Mouse (Mus musculus) spleen, adult 2 months (tissue): ENCODE measurements around the gene Jag1. TPM values are rescaled to one million over a fixed set of nuclear protein-coding genes. Genes with fewer than 3 reads are reported as not detected.

Source experiments
- DNase-seq, 2 experiments: peaks; one replicate each; pipeline versions ENCODE4 v3.0.0 to v3.0.0-alpha.2; 2012 to 2021; ENCODE audit warnings: low spot score in 2 of 2, low read depth in 1 of 2
- H3K27ac ChIP-seq: fragments of 200-500 bp; 2 replicates; pipeline ENCODE4 v1.5.1; 2012; ENCODE audit warnings: low read length, inconsistent platforms; ENCODE audit not compliant: insufficient read depth
- H3K27me3 ChIP-seq: fragments of 200-500 bp; 2 replicates; pipeline ENCODE4 v1.6.1; 2012; ENCODE audit warnings: mild to moderate bottlenecking, moderate library complexity, low read length, inconsistent platforms; ENCODE audit not compliant: control insufficient read depth, insufficient read depth
- H3K36me3 ChIP-seq: fragments of 200-500 bp; 2 replicates; pipeline ENCODE4 v1.6.1; 2012; ENCODE audit warnings: mild to moderate bottlenecking, low read length, inconsistent platforms; ENCODE audit not compliant: control insufficient read depth, insufficient read depth
- H3K4me1 ChIP-seq: fragments of 200-500 bp; 2 replicates; pipeline ENCODE4 v1.6.1; 2011; ENCODE audit warnings: inconsistent platforms; ENCODE audit not compliant: control insufficient read depth, insufficient read depth, insufficient read length
- H3K4me3 ChIP-seq: fragments of 200-500 bp; 2 replicates; pipeline ENCODE4 v1.5.1; 2011; ENCODE audit warnings: mild to moderate bottlenecking, inconsistent platforms; ENCODE audit not compliant: insufficient read depth, insufficient read length; ENCODE audit errors: extremely low read depth
- CTCF ChIP-seq: fragments of 200-500 bp; IDR thresholded peaks from 2 replicates; pipeline ENCODE4 v1.5.1; 2011; ENCODE audit warnings: mild to moderate bottlenecking, inconsistent platforms; ENCODE audit not compliant: insufficient read depth, insufficient read length, insufficient replicate concordance; ENCODE audit errors: extremely low read depth
- POLR2A ChIP-seq: fragments of 200-500 bp; IDR thresholded peaks from 2 replicates; pipeline ENCODE4 v1.6.1; 2011; ENCODE audit warnings: low read depth, low read length, inconsistent platforms
- WGBS: fragments of 180-500 bp; shearing (Covaris S2); methylation state at CpG from one replicate; pipeline ENCODE4 v1.1.7; 2018; 5-methylcytosine and 5-hydroxymethylcytosine counted together
- polyA plus RNA-seq: library from polyadenylated mRNA; depleted of rRNA; stranded (reverse); fragments of >200 nt; gene quantifications from 2 replicates; pipeline ENCODE4 v1.2.3, GENCODE M21; 2012

Gene Jag1
- polyA plus RNA-seq, 1 experiment, result 4.3 TPM

DNA sequence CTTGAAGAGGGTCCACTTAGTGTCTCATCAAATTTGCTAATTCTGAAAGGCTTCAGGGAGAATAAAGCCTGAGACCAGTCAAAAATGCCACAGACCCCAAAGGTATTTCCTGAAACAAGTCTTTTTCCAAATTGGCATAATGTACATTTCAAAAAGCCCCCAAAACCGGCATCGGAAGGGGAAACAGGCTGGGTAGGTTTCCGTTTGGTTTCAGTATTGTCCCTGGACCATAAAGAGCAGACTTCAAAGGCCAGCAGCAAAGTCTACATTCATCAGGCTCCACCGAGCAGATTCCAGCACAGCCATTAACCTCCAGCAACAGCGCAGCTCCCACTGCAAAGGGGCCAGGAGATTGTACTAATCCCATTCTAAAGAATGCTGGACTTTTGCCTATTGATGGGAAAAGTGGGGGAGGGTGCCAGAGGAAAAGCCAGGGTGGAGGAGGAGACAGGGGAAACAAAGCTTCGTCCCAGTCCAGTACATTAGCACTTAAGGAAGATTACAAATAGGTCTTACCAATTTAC, 17.2 kb downstream of the Jag1 start:
- no peak for TF ChIP-seq CTCF
- no peak for TF ChIP-seq POLR2A
- WGBS, result 71% methylated on average over 6 of the region's 6 CpGs
- H3K4me3 ChIP-seq, result no peak overlapping the region
- H3K4me1 ChIP-seq, result no peaks in the 10 kb centered on the region
- no peak overlapping the region for H3K27ac ChIP-seq
- no peak for DNase-seq
- H3K27me3 ChIP-seq, result no peaks in the 10 kb centered on the region
- no peaks in the 10 kb centered on the region for H3K36me3 ChIP-seq

DNA sequence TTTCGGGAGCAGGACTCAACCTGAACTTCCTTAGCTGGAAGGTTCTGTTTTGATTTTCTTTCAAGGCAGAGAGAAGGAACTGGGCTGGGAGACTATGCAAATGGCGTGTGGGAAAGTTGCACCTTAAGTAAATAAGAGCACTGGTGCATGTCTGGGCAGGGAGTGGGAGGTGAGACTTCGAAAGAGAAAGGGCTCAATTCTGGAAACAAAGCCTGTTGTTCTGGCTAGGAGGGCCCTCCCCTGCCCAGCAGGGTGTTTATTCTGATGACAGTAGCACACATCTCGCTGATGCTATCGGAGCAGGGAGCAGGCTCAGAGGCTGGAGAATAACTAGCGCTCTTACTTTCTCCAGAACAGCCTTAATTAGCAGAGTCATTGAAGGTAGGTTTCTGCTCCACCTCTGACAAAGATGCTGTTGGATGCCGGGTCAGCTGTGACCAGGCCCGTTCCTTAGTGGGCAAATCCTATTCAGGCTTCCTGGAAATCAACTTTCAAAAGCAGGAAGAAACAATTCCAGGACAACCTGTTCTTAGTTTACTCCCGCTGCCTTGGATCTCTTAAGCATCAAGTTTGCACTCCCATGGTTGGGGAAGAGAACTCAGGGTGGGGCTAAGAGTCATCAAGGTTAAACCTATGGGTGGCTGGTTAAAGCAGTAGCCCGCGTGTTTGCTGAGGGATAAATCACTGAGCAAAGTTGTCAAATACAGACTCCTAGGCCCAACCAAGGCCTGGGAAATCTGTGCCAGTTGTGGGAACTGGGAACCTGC, 18.0 kb downstream of the Jag1 start:
- no peak for TF ChIP-seq CTCF
- TF ChIP-seq POLR2A, result no peak
- 82% methylated on average over 11 of the region's 11 CpGs for WGBS
- H3K4me1 ChIP-seq, result no peaks in the 10 kb centered on the region
- H3K27me3 ChIP-seq, result no peaks in the 10 kb centered on the region
- DNase-seq, result no peak
- no peaks in the 10 kb centered on the region for H3K36me3 ChIP-seq
- no peak overlapping the region for H3K27ac ChIP-seq
- no peak overlapping the region for H3K4me3 ChIP-seq

- Histone ChIP-seq H3K4me3 (no peak overlapping the region), H3K27ac (no peak overlapping the region), H3K36me3 (no peaks in the 10 kb centered on the region), H3K27me3 (no peaks in the 10 kb centered on the region), H3K4me1 (no peaks in the 10 kb centered on the region)
- TF ChIP-seq POLR2A (no peak), CTCF (no peak)
- WGBS, result 88% methylated on average over 5 of the region's 5 CpGs
- no peak for DNase-seq
Measured at GRCm38 (mm10) chr2:137096981-137097460, 19.4 kb downstream of the Jag1 start.

GRCm38 (mm10) chr2:137094301-137094700, 22.1 kb downstream of the Jag1 start:
- Histone ChIP-seq H3K4me3 (no peak overlapping the region), H3K27ac (no peak overlapping the region), H3K4me1 (no peaks in the 10 kb centered on the region), H3K36me3 (no peaks in the 10 kb centered on the region), H3K27me3 (no peaks in the 10 kb centered on the region)
- no peak for TF ChIP-seq POLR2A
- TF ChIP-seq CTCF, result no peak
- WGBS, result 88% methylated on average over 8 of the region's 8 CpGs
- no peak for DNase-seq

- no peaks in the 10 kb centered on the region for H3K27me3 ChIP-seq
- H3K27ac ChIP-seq, result no peak overlapping the region
- TF ChIP-seq POLR2A (no peak), CTCF (no peak)
- no peaks in the 10 kb centered on the region for H3K4me1 ChIP-seq
- WGBS, result 94% methylated on average over 7 of the region's 7 CpGs
- DNase-seq, result no peak
- no peaks in the 10 kb centered on the region for H3K36me3 ChIP-seq
- H3K4me3 ChIP-seq, result no peak overlapping the region
Measured at GRCm38 (mm10) chr2:137093298-137093630, 23.2 kb downstream of the Jag1 start.

GRCm38 (mm10) chr2:137092523-137093297, 23.7 kb downstream of the Jag1 start:
- H3K4me1 ChIP-seq, result no peaks in the 10 kb centered on the region
- no peak overlapping the region for H3K4me3 ChIP-seq
- DNase-seq, result no peak
- H3K36me3 ChIP-seq, result no peaks in the 10 kb centered on the region
- H3K27me3 ChIP-seq, result no peaks in the 10 kb centered on the region
- TF ChIP-seq POLR2A (no peak), CTCF (no peak)
- 79% methylated on average over 10 of the region's 10 CpGs for WGBS
- no peak overlapping the region for H3K27ac ChIP-seq

- no peaks in the 10 kb centered on the region for H3K36me3 ChIP-seq
- H3K4me1 ChIP-seq, result no peaks in the 10 kb centered on the region
- H3K27ac ChIP-seq, result no peak overlapping the region
- TF ChIP-seq CTCF, result no peak
- TF ChIP-seq POLR2A, result no peak
- 84% methylated on average over 11 of the region's 11 CpGs for whole genome bisulfite sequencing
- no peaks in the 10 kb centered on the region for H3K27me3 ChIP-seq
- H3K4me3 ChIP-seq, result no peak overlapping the region
- DNase-seq, result no peak
Measured at GRCm38 (mm10) chr2:137091766-137092522, 24.5 kb downstream of the Jag1 start.
